Mouse (Mus musculus): Measurements from ENCODE around the gene Rpl29. TPM values are rescaled to one million over a fixed set of nuclear protein-coding genes. Genes with fewer than 3 reads are reported as not detected.

The Rpl29 gene
- 810 and 847 TPM in 2 replicates for polyA plus RNA-seq (2015; fragmentation: Nextera tagmentation; extraction: Ambion mirVana)

- under 1% methylated on average over 55 of the region's 55 CpGs for WGBS
Measured at GRCm38 (mm10) chr9:106429221-106430014, at the start of gene Rpl29. TSS of gene Rpl29 (plus strand) at chr9:106429454.

GRCm38 (mm10) chr9:106386181-106386864, 42.9 kb upstream of the Rpl29 start:
- H3K4me3 ChIP-seq (ENCODE audit: low read depth, low read length) = no peak overlapping the region
- no peak overlapping the region for H3K4me2 ChIP-seq (replicated peaks; ENCODE audit: low read depth)
- no peak overlapping the region for H3K9ac ChIP-seq (ENCODE audit: low read length)
- H3K27me3 ChIP-seq (ENCODE audit: control insufficient read depth, insufficient read depth, low read length) = no peaks in the 10 kb centered on the region
- no peaks in the 10 kb centered on the region for H3K9me3 ChIP-seq (ENCODE audit: control insufficient read depth, low read length)
- ATAC-seq (ENCODE audit: low FRiP score, low TSS enrichment) (no peak), DNase-seq (ENCODE audit: low spot score) (no peak)
- H3K27ac ChIP-seq (replicated peaks) = no peak overlapping the region
- WGBS = 81% methylated on average over 12 of the region's 12 CpGs
- TF ChIP-seq EP300 (optimal IDR thresholded peaks at IDR 0.05) (no peak), CTCF (IDR thresholded peaks at IDR 0.05; ENCODE audit: low read depth) (no peak)
- H3K36me3 ChIP-seq (ENCODE audit: control insufficient read depth, insufficient read depth, low read length) = no peaks in the 10 kb centered on the region
- no peaks in the 10 kb centered on the region for H3K4me1 ChIP-seq (replicated peaks; ENCODE audit: control insufficient read depth, insufficient read depth)

More at GRCm38 (mm10) chr9:106429221-106430014, at the start of gene Rpl29:
- peak; percentile 80 for TF ChIP-seq EP300 (optimal IDR thresholded peaks at IDR 0.05)
- no peak for TF ChIP-seq CTCF (IDR thresholded peaks at IDR 0.05; ENCODE audit: low read depth)
- peak within 1 kb of the TSS; percentile 79 for H3K4me2 ChIP-seq (replicated peaks; ENCODE audit: low read depth)
- peaks cover 8% of the 10 kb centered on the region for H3K36me3 ChIP-seq (ENCODE audit: control insufficient read depth, insufficient read depth, low read length)
- no peaks in the 10 kb centered on the region for H3K9me3 ChIP-seq (ENCODE audit: control insufficient read depth, low read length)
- H3K27ac ChIP-seq (replicated peaks) = peak within 1 kb of the TSS; percentile 87
- peak within 1 kb of the TSS; percentile 47 for H3K4me3 ChIP-seq (ENCODE audit: low read depth, low read length)
- DNase-seq (ENCODE audit: low spot score) = peak; percentile 93
- H3K4me1 ChIP-seq (replicated peaks; ENCODE audit: control insufficient read depth, insufficient read depth) = no peaks in the 10 kb centered on the region
- ATAC-seq (ENCODE audit: low FRiP score, low TSS enrichment) = peak; percentile 90
- peak within 1 kb of the TSS; percentile 75 for H3K9ac ChIP-seq (ENCODE audit: low read length)
- no peaks in the 10 kb centered on the region for H3K27me3 ChIP-seq (ENCODE audit: control insufficient read depth, insufficient read depth, low read length)

- DNase-seq (ENCODE audit: low spot score) = no peak
- Histone ChIP-seq H3K4me3 (ENCODE audit: low read depth, low read length) (no peak overlapping the region), H3K4me2 (replicated peaks; ENCODE audit: low read depth) (no peak overlapping the region), H3K9me3 (ENCODE audit: control insufficient read depth, low read length) (no peaks in the 10 kb centered on the region), H3K4me1 (replicated peaks; ENCODE audit: control insufficient read depth, insufficient read depth) (no peaks in the 10 kb centered on the region), H3K27ac (replicated peaks) (no peak overlapping the region), H3K27me3 (ENCODE audit: control insufficient read depth, insufficient read depth, low read length) (no peaks in the 10 kb centered on the region), H3K36me3 (ENCODE audit: control insufficient read depth, insufficient read depth, low read length) (no peaks in the 10 kb centered on the region), H3K9ac (ENCODE audit: low read length) (no peak overlapping the region)
- TF ChIP-seq EP300 (optimal IDR thresholded peaks at IDR 0.05) (no peak), CTCF (IDR thresholded peaks at IDR 0.05; ENCODE audit: low read depth) (no peak)
- WGBS = 75% methylated on average over 11 of the region's 11 CpGs
- ATAC-seq (ENCODE audit: low FRiP score, low TSS enrichment) = no peak
Measured at GRCm38 (mm10) chr9:106392828-106393527, 36.3 kb upstream of the Rpl29 start.

- H3K36me3 ChIP-seq (ENCODE audit: control insufficient read depth, insufficient read depth, low read length) = no peaks in the 10 kb centered on the region
- no peak overlapping the region for H3K4me2 ChIP-seq (replicated peaks; ENCODE audit: low read depth)
- no peak overlapping the region for H3K4me3 ChIP-seq (ENCODE audit: low read depth, low read length)
- H3K9ac ChIP-seq (ENCODE audit: low read length) = no peak overlapping the region
- ATAC-seq (ENCODE audit: low FRiP score, low TSS enrichment) = no peak
- H3K27ac ChIP-seq (replicated peaks) = no peak overlapping the region
- H3K4me1 ChIP-seq (replicated peaks; ENCODE audit: control insufficient read depth, insufficient read depth) = no peaks in the 10 kb centered on the region
- WGBS = 79% methylated on average over 8 of the region's 8 CpGs
- DNase-seq (ENCODE audit: low spot score) = no peak
- H3K9me3 ChIP-seq (ENCODE audit: control insufficient read depth, low read length) = no peaks in the 10 kb centered on the region
- TF ChIP-seq CTCF (IDR thresholded peaks at IDR 0.05; ENCODE audit: low read depth) = no peak
- H3K27me3 ChIP-seq (ENCODE audit: control insufficient read depth, insufficient read depth, low read length) = no peaks in the 10 kb centered on the region
Measured at GRCm38 (mm10) chr9:106393548-106393947, 35.7 kb upstream of the Rpl29 start.

GRCm38 (mm10) chr9:106394649-106395602, 34.3 kb upstream of the Rpl29 start:
- Histone ChIP-seq H3K27me3 (ENCODE audit: control insufficient read depth, insufficient read depth, low read length) (no peaks in the 10 kb centered on the region), H3K9me3 (ENCODE audit: control insufficient read depth, low read length) (no peaks in the 10 kb centered on the region), H3K27ac (replicated peaks) (peak overlapping the region; percentile 18; the same call in 1 of the 2 replicates), H3K4me2 (replicated peaks; ENCODE audit: low read depth) (no peak overlapping the region), H3K4me1 (replicated peaks; ENCODE audit: control insufficient read depth, insufficient read depth) (no peaks in the 10 kb centered on the region), H3K36me3 (ENCODE audit: control insufficient read depth, insufficient read depth, low read length) (no peaks in the 10 kb centered on the region), H3K9ac (ENCODE audit: low read length) (peak overlapping the region; percentile 31; the same call in 1 of the 2 replicates), H3K4me3 (ENCODE audit: low read depth, low read length) (no peak overlapping the region)
- WGBS = 40% methylated on average over 11 of the region's 11 CpGs
- TF ChIP-seq CTCF (IDR thresholded peaks at IDR 0.05; ENCODE audit: low read depth) = peak; percentile 65
- no peak for TF ChIP-seq EP300 (optimal IDR thresholded peaks at IDR 0.05)
- peak; percentile 39 for DNase-seq (ENCODE audit: low spot score)
- peak; percentile 56 for ATAC-seq (ENCODE audit: low FRiP score, low TSS enrichment)
